Mouse (Mus musculus) retina, postnatal 7 days (tissue): ENCODE data around the gene Ssc5d.
"Not testable (repeated sequence)": the region's sequence is repeated elsewhere in the genome, so short reads cannot be mapped to it uniquely, and the experiment has no call there.

Source experiments
- DNase-seq: peaks from one replicate; pipeline ENCODE4 v3.0.0-alpha.2; 2012; ENCODE audit warnings: low read depth, low spot score

The Ssc5d gene

GRCm38 (mm10) chr7:4925441-4926381 lies at the start of gene Ssc5d:
Ssc5d (plus strand) TSS chr7:4925785.
- no peak for DNase-seq

- DNase-seq: peak; percentile 81
Measured at GRCm38 (mm10) chr7:4876753-4877221, 48.8 kb upstream of the Ssc5d start, which contains the start of gene Isoc2a. Isoc2a (plus strand) TSS chr7:4877153.

DNA sequence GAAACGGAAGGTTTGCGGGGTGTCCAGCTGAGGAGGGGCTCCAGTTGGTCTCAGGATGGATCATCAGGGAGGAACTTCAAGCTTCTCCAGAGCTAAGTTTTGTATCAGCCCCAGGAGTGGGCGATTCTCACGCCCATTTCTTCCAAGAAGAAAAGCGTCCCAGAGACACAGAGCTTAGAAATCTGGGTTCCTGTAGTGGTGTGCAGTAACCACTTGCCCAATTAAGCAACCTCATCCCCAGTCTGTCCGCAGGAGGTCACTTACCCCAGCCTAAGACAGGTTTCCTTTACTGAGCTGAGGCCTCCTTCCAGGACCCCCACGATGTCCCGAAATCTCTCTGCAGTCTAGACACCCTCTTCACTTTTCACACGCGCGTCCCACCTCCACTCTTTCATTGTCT lies 48.4 kb upstream of the Ssc5d start:
- DNase-seq: no peak

GRCm38 (mm10) chr7:4878186-4878585 lies 47.4 kb upstream of the Ssc5d start:
- no peak for DNase-seq

GRCm38 (mm10) chr7:4879036-4879435 lies 46.5 kb upstream of the Ssc5d start:
- DNase-seq: not testable (repeated sequence)

GRCm38 (mm10) chr7:4886680-4887079 lies 38.9 kb upstream of the Ssc5d start:
- DNase-seq: no peak

DNA sequence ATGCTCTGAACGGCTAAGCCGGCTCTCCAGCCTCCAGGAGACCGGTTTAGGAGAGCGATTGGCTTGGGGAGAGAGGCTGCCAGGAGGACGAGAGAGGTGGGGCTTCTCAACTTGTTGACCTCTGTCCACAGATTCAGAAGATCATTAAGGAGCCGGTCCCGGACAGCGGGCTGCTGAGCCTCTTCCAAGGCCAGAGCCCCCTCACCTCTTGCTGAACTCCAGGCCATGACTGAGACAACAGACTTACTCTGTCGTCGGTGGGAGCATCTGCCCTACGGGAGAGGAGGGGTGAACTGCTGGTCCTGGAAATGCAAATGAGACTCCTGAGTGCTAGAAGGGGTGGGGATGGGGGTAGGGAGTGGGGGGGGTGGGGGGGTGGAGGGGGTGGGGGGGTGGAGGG lies 30.4 kb upstream of the Ssc5d start:
- no peak for DNase-seq

DNA sequence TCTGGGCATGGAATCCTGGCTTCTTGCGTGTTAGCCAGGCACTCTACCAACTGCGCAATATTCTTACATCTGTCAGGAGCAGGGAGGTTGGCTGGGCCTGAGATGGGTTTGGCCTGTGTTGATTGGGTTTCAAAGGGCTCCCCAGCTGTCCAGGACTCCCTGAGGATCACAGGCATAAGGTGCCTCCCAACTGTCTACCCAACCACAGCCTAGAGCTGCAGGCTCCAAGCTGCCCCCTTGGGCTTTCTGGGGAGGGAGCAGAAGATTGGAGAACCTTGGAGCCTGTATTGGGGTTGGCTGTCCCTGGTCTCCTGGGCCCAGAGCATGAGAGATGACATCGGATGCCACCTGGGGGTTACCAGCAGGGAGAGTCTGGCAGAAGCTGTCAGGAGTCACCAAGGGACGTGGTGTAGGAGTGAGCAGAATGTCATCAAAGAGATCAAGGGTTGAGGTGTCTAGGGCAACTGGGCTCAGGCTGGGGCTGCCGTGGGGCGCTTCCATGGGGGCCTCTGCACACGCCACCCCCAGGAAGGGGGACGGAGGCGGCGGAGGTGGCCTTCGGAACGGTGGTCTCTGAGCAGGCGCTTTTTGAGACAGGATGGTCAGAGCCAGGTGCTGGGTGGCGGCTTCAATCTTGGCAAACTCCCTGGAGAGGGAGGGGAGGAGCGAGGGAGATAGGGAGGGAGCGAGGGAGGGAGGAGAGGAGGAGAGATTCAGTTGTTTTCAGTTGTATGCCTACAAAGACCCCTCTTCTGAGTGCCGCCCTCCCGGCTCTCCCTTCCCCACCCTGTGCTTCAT lies 26.5 kb upstream of the Ssc5d start:
- no peak for DNase-seq

GRCm38 (mm10) chr7:4899649-4900522 lies 25.7 kb upstream of the Ssc5d start:
- DNase-seq: no peak

GRCm38 (mm10) chr7:4900523-4900851 lies 25.1 kb upstream of the Ssc5d start:
- DNase-seq: no peak

DNA sequence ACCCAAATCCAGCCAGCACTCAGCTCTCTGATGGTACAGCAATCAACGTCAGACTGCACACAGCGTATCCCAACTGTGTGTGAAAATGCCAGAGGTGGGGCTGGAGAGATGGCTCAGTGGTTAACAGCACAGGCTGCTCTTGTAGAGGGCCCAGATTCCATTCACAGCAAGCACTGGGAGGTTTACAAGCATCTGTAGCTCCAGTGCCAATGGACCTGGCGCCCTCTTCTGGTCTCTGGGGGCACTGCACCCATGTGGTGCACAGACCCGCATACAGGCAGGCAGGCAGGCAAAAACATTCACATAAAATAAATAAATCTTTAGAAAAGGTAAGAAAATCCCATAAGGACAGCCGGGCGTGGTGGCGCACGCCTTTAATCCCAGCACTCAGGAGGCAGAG lies 24.4 kb upstream of the Ssc5d start:
- DNase-seq: no peak

- DNase-seq: no peak
Measured at GRCm38 (mm10) chr7:4902404-4902803, 23.2 kb upstream of the Ssc5d start.

GRCm38 (mm10) chr7:4906466-4906950 lies 19.1 kb upstream of the Ssc5d start, which contains the start of gene Gm36210:
Gm36210 (minus strand) TSS chr7:4906516.
- DNase-seq: no peak

DNA sequence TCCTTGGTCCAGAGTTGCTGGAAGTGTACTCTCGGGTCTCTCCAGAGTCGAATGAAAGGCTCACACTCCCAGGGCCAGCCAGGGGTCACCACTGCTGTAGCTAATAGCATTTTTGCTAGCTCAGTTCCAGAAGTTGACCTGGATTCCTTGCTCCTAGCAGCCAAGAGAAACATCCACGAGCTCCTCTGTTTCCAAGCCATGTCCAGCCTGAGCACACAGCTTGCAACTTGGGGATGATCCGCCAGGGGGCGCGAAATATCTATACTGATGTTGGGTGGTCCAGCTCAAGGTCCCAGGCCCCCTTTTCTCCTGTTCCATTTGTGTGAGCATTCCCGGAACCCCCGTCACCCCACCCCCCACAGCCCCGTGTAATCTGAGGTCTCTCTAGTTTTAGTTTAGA lies 14.0 kb upstream of the Ssc5d start:
- peak; percentile 42 for DNase-seq

DNA sequence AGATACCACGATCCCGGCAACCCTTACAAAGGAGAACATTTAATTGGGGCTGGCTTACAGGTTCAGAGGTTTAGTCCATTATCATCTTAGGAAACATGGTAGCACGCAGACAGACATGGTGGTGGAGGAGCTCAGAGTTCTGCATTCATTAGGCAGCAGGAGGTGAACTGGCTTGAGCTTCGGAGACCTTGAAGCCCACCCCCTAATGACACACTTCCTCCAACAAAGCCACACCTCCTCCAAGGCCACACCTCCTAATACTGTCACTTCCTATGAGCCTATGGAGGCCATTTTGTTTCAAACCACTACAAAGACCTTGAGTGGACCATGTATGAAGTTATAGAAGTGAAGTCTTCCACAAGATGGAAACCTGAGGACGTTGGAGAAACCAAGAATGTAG lies 13.3 kb upstream of the Ssc5d start:
- no peak for DNase-seq

DNA sequence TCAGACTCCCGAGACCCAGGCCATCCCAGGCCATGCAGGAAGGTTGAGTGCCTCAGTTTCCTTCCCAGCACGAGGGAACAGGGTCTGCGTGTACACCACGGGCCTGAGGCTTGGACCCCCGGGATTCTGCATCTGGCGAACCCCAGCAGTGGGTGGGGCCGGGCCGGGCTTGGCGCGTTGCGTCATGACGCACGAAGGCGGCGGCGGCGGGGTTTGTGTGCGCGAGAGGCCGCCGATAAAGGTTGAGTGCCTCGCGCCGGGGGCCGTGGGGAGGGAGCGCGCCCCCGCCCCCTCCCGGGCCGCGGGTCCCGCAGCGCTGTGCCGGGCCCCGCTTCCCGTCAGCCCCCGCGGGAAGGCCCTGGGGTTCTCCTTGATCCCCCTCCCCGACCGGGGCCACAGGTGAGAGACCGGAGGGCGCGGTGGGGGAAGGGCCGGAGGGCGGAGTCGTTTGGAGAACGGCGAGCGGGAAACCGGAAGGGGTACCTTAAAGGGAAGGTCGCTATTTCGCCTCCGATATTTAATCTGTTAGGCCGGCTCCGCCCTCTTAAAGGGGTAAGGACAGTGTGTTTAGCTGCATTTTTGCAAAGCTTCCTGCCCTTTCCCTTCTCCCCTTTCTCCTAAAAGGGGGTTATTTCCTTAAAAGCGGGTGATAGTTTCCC lies 10.4 kb upstream of the Ssc5d start, which contains the start of gene Zfp628:
TSS of gene Zfp628 (plus strand) at position 211 of the 659 bp plus-strand sequence.
- DNase-seq: peak; percentile 91

GRCm38 (mm10) chr7:4915669-4916416 lies 9.7 kb upstream of the Ssc5d start:
- DNase-seq: no peak

DNA sequence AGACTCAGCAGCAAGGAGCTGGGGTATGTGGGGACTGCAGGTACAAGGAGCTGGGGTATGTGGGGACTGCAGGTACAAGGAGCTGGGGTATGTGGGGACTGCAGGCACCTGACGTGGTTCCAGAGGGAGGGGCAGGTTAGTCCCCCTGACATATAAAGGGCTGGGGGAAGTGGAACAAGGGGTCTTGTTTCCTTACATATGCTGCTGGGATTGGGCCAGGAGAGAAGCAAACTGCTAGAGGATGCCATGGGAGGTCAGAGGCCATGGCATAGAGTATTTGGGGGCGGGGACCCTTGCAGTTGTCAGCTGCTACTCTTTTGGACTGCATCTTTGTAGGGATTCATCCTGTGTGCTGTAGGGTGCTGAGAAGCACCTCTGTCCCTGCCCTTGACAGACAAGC lies 8.1 kb upstream of the Ssc5d start:
- no peak for DNase-seq

- no peak for DNase-seq
Measured at GRCm38 (mm10) chr7:4918681-4919080, 6.9 kb upstream of the Ssc5d start.

DNA sequence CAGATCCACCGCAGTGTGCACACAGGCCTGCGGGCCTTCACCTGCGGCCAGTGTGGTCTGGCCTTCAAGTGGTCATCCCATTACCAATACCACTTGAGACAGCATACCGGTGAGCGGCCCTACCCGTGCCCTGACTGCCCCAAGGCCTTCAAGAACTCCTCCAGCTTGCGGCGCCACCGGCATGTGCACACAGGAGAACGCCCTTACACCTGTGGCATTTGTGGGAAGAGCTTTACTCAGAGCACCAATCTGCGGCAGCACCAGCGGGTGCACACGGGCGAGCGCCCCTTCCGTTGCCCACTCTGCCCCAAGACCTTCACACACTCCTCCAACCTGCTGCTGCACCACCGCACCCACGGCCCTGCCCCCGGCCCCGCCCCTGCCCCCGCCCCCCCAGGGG lies 6.5 kb upstream of the Ssc5d start:
- no peak for DNase-seq
